Mouse (Mus musculus) forebrain, postnatal 0 days (tissue): Measurements from ENCODE around the gene Bend7. TPM values are rescaled to one million over a fixed set of nuclear protein-coding genes. Genes with fewer than 3 reads are reported as not detected.

Source experiments
- ATAC-seq: fragments of 200-750 bp; cut with Nextera tagmentation; 2 replicates; pipeline ENCODE4 v1.8.0; 2017; ENCODE audit warnings: mild to moderate bottlenecking, moderate library complexity
- DNase-seq: peaks from one replicate; pipeline ENCODE4 v3.0.0-alpha.2; 2015
- H3K27ac ChIP-seq: fragments of 300-500 bp; sonication (generic); 2 replicates; pipeline ENCODE4 v1.5.1; 2014; ENCODE audit warnings: low read depth, mild to moderate bottlenecking, antibody characterized with exemption, low read length, moderate library complexity, mixed read lengths
- H3K27me3 ChIP-seq: fragments of 300-500 bp; sonication (generic); 2 replicates; pipeline ENCODE4 v1.6.1; 2014; ENCODE audit warnings: mild to moderate bottlenecking, low read length, mixed read lengths; ENCODE audit not compliant: insufficient read depth
- H3K36me3 ChIP-seq: fragments of 300-500 bp; sonication (generic); 2 replicates; pipeline ENCODE4 v1.6.1; 2014; ENCODE audit warnings: mild to moderate bottlenecking, moderate library complexity; ENCODE audit not compliant: insufficient read depth
- H3K4me1 ChIP-seq: fragments of 300-500 bp; sonication (generic); 2 replicates; pipeline ENCODE4 v1.6.1; 2014; ENCODE audit warnings: antibody characterized with exemption; ENCODE audit not compliant: insufficient read depth
- H3K4me2 ChIP-seq: fragments of 300-500 bp; sonication (generic); 2 replicates; pipeline ENCODE4 v1.6.1; 2014; ENCODE audit warnings: low read depth, mild to moderate bottlenecking, moderate library complexity
- H3K4me3 ChIP-seq: fragments of 300-500 bp; sonication (generic); 2 replicates; pipeline ENCODE4 v1.5.1; 2014; ENCODE audit warnings: low read depth, low read length, mixed read lengths
- H3K9ac ChIP-seq: fragments of 300-500 bp; sonication (generic); 2 replicates; pipeline ENCODE4 v1.6.1; 2014; ENCODE audit warnings: mild to moderate bottlenecking
- H3K9me3 ChIP-seq: fragments of 300-500 bp; sonication (generic); 2 replicates; pipeline ENCODE4 v1.6.1; 2016; ENCODE audit warnings: low read length
- CTCF ChIP-seq: sonication (generic); IDR thresholded peaks from 2 replicates; pipeline ENCODE4 v1.5.1; 2016; ENCODE audit warnings: antibody characterized with exemption, control low read depth, low read depth
- WGBS: fragments of 180-500 bp; shearing (Covaris S2); extraction: QIAGEN DNeasy Blood & Tissue Kit; methylation state at CpG from one replicate; pipeline ENCODE4 v1.1.7; 2014; 5-methylcytosine and 5-hydroxymethylcytosine counted together
- polyA plus RNA-seq: library from polyadenylated mRNA; unstranded; fragments of >200 nt; fragmentation: Nextera tagmentation; extraction: Ambion mirVana; gene quantifications from 2 replicates; pipeline ENCODE4 v1.2.1, GENCODE M21; 2015
- total RNA-seq: library from RNA; depleted of rRNA; stranded (reverse); fragments of >200 nt; gene quantifications from 2 replicates; pipeline ENCODE4 v1.2.3, GENCODE M21; 2014

The Bend7 gene
- total and polyA plus RNA-seq, 2 experiments from 2014 or later = 2.8 to 4.4 TPM

DNA sequence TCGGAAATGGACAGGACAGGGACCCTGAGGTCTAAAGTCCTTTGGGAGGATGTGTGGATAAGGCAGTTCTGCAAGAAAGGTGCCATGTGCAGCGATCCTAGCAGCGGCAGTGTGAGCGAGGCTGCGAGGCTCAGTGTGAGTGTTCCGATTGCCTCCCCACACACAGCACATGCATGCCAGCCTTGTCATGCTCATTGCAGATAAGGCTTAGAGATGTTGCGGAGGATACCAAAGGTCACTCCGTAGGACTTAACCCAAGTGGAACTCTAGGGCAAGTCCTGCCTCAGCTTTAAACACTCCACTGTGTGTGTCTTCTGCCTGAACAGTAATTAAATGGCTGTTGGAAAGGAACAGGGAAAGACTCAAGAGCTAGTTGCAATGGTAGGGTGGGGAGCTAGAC, 5.5 kb downstream of the Bend7 start:
- no peak overlapping the region for H3K27ac ChIP-seq
- DNase-seq (no peak), ATAC-seq (no peak)
- no peaks in the 10 kb centered on the region for H3K27me3 ChIP-seq
- no peak overlapping the region for H3K4me2 ChIP-seq
- no peaks in the 10 kb centered on the region for H3K9me3 ChIP-seq
- no peak overlapping the region for H3K4me3 ChIP-seq
- H3K4me1 ChIP-seq = no peaks in the 10 kb centered on the region
- no peak for TF ChIP-seq CTCF
- no peak overlapping the region for H3K9ac ChIP-seq
- 92% methylated on average over 8 of the region's 8 CpGs for WGBS
- no peaks in the 10 kb centered on the region for H3K36me3 ChIP-seq

DNA sequence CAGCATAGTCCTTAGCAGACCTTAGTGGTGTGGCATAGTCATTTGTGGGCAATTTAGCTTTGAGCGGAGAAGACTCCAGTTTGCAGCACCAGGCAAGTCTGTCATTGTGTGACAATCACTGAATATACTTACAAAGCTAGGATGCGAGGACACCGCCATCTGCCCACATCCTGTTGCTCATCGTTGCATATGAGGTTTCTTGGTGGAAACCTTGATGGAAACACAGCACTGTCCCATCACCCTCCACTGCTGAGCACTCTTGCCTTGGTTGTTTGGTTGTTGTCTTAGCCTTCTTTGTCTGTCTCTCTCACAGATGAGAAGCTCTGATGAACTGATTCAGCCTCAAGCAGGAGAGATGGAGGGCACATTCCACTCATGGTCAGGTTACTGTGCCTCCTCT, 12.5 kb downstream of the Bend7 start:
- no peak for TF ChIP-seq CTCF
- no peaks in the 10 kb centered on the region for H3K27me3 ChIP-seq
- no peak overlapping the region for H3K4me3 ChIP-seq
- no peak overlapping the region for H3K4me2 ChIP-seq
- H3K4me1 ChIP-seq = no peaks in the 10 kb centered on the region
- ATAC-seq (peak; percentile 23; the same call in 1 of the 2 replicates), DNase-seq (no peak)
- H3K27ac ChIP-seq = no peak overlapping the region
- H3K9me3 ChIP-seq = no peaks in the 10 kb centered on the region
- H3K9ac ChIP-seq = no peak overlapping the region
- 87% methylated on average over 4 of the region's 4 CpGs for WGBS
- H3K36me3 ChIP-seq = no peaks in the 10 kb centered on the region

DNA sequence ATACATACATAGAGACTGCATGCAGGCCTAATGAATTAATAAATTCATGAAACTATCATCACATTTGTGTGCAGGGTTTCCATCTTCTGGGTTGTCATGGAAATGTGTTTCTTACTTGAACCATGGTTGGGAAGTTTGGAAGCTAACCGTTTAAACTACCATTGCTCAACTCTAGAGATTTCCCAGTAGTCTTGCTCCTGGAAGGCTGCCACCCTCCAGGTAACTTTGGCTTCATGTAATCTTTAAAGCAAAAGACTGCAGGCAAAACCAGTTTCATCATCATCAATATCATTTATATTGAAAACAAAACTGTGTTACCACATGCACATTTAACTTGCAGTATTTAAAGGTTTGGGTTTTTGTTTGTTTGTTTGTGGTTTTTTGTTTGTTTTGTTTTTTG, 16.3 kb downstream of the Bend7 start:
- Histone ChIP-seq H3K36me3 (no peaks in the 10 kb centered on the region), H3K9me3 (no peaks in the 10 kb centered on the region), H3K4me2 (no peak overlapping the region), H3K9ac (no peak overlapping the region), H3K27ac (no peak overlapping the region), H3K4me3 (no peak overlapping the region), H3K4me1 (no peaks in the 10 kb centered on the region), H3K27me3 (no peaks in the 10 kb centered on the region)
- 69% methylated on average over 1 of the region's 1 CpGs for WGBS
- DNase-seq (no peak), ATAC-seq (no peak)
- no peak for TF ChIP-seq CTCF

DNA sequence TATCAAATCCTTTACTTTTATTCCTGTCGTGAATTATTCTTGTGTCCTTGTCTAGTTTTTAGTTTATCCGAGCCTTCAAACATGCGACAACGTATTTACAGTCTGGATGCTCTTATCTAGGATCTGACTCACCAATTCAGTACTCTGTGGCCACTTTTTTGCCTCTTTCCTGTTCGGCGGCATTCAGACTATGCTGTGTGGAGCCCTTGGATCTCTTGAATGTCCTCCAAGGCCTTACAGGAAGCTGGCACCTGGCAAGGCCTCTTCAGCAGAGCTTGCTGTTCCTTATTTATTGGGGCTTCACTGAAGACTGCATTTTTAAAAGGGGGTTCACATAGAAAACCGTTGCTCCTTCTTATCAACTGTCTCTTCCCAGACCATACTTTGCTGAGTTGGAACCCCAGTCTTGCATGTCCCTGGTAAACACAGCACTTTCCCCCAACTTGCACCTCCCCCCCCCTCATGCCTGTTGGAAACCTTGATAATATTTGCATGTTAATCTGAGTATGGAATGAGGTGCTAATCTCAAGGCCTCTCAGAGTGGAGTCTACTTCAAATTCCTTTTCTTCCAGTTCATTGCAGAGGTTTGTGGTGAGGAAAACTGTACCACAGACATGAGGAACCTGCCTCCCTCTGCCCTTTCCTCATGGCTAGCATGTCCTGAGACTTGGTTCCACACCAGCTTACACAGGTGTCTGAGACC, 18.6 kb downstream of the Bend7 start:
- H3K27ac ChIP-seq = no peak overlapping the region
- H3K27me3 ChIP-seq = no peaks in the 10 kb centered on the region
- no peaks in the 10 kb centered on the region for H3K4me1 ChIP-seq
- no peak overlapping the region for H3K4me2 ChIP-seq
- no peak overlapping the region for H3K9ac ChIP-seq
- H3K36me3 ChIP-seq = no peaks in the 10 kb centered on the region
- H3K9me3 ChIP-seq = no peaks in the 10 kb centered on the region
- 86% methylated on average over 7 of the region's 7 CpGs for WGBS
- no peak for TF ChIP-seq CTCF
- DNase-seq = no peak
- no peak for ATAC-seq
- no peak overlapping the region for H3K4me3 ChIP-seq

- no peak for ATAC-seq
- WGBS = 87% methylated on average over 4 of the region's 4 CpGs
Measured at GRCm38 (mm10) chr2:4736798-4737155, 19.1 kb downstream of the Bend7 start.

GRCm38 (mm10) chr2:4751918-4752317, 34.3 kb downstream of the Bend7 start:
- no peaks in the 10 kb centered on the region for H3K9me3 ChIP-seq
- no peak overlapping the region for H3K9ac ChIP-seq
- H3K27me3 ChIP-seq = no peaks in the 10 kb centered on the region
- TF ChIP-seq CTCF = no peak
- no peaks in the 10 kb centered on the region for H3K4me1 ChIP-seq
- 90% methylated on average over 6 of the region's 6 CpGs for WGBS
- H3K36me3 ChIP-seq = no peaks in the 10 kb centered on the region
- no peak for ATAC-seq
- DNase-seq = no peak
- H3K4me3 ChIP-seq = no peak overlapping the region
- H3K4me2 ChIP-seq = no peak overlapping the region
- H3K27ac ChIP-seq = no peak overlapping the region

More at GRCm38 (mm10) chr2:4736798-4737155, 19.1 kb downstream of the Bend7 start:
- Histone ChIP-seq H3K27ac (no peak overlapping the region), H3K27me3 (no peaks in the 10 kb centered on the region), H3K9me3 (no peaks in the 10 kb centered on the region), H3K4me2 (no peak overlapping the region), H3K9ac (no peak overlapping the region), H3K36me3 (no peaks in the 10 kb centered on the region), H3K4me1 (no peaks in the 10 kb centered on the region), H3K4me3 (no peak overlapping the region)
- TF ChIP-seq CTCF = no peak
- no peak for DNase-seq

DNA sequence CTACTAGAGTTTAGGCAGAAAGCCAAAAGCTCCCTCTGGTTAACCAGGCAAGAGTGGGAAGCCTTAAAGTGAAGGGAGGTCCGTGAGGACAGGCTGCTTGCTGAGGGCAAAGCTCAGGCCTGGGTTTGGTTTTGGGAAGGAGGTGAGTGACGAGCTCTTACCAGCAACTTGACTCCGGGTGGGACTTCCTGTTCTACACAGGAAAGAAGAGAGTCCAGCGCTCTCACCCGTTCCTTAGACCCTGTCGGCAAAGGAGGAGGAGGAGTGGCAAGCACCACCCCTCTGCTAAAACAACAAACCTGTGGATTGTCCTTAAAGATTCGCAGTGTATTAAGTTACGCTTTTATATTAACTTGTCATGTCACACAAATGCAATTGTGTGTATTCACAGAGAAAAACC, 38.1 kb downstream of the Bend7 start:
- 89% methylated on average over 8 of the region's 8 CpGs for WGBS
- Histone ChIP-seq H3K4me3 (no peak overlapping the region), H3K27me3 (no peaks in the 10 kb centered on the region), H3K9me3 (no peaks in the 10 kb centered on the region), H3K9ac (no peak overlapping the region), H3K4me1 (no peaks in the 10 kb centered on the region), H3K4me2 (no peak overlapping the region), H3K36me3 (no peaks in the 10 kb centered on the region), H3K27ac (no peak overlapping the region)
- DNase-seq (no peak), ATAC-seq (no peak)
- TF ChIP-seq CTCF = no peak

DNA sequence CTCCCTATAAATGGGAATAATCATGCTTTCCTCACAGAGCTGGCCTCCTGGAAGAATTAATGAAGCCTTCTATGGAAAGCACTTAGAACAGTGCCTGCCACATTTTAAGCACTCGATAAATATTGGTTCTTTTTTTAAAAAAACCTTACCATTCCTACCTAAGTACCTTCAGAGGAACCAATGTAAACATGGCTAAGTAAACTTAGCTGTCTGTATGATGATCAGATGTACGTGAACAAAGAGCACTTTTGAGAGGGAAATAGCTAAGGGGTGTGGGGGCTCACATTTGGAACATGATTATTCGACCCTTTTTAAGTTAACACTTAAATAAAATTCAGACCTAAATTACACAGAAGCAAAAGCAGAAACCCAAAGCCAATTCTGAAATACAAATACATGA, 39.6 kb downstream of the Bend7 start:
- no peak overlapping the region for H3K27ac ChIP-seq
- DNase-seq = no peak
- no peak for TF ChIP-seq CTCF
- no peak overlapping the region for H3K4me3 ChIP-seq
- H3K4me1 ChIP-seq = no peaks in the 10 kb centered on the region
- no peak overlapping the region for H3K4me2 ChIP-seq
- H3K36me3 ChIP-seq = no peaks in the 10 kb centered on the region
- WGBS = 89% methylated on average over 3 of the region's 3 CpGs
- H3K27me3 ChIP-seq = no peaks in the 10 kb centered on the region
- no peak for ATAC-seq
- H3K9me3 ChIP-seq = no peaks in the 10 kb centered on the region
- H3K9ac ChIP-seq = no peak overlapping the region
